Mouse (Mus musculus) liver, embryonic 14 days (tissue): ENCODE measurements around the gene Cnot2. TPM values are rescaled to one million over a fixed set of nuclear protein-coding genes. Genes with fewer than 3 reads are reported as not detected.

Experiments
- polyA plus RNA-seq: library from polyadenylated mRNA; depleted of rRNA; stranded (reverse); fragments of >200 nt; gene quantifications from 2 replicates; pipeline ENCODE4 v1.2.3, GENCODE M21; 2012; rRNA removed

Gene Cnot2
- 22.3 and 25.8 TPM in 2 replicates for polyA plus RNA-seq

GRCm38 (mm10) chr10:116581369-116581718, at the start of gene Cnot2:
Cnot2 (minus strand) TSS chr10:116581511.

GRCm38 (mm10) chr10:116473759-116474549, 107.4 kb downstream of the Cnot2 start, which contains the start of gene Kcnmb4:
Kcnmb4 (minus strand) TSS chr10:116473878.

Other genes with a start within 250 kb of the Cnot2 start
- gene Kcnmb4, start 107.6 kb downstream of the Cnot2 start, polyA plus RNA-seq = 0.10 and 0.37 TPM in 2 replicates